Mouse (Mus musculus) urinary bladder, postnatal 0 days (tissue): ENCODE measurements around the gene Wdhd1. TPM values are rescaled to one million over a fixed set of nuclear protein-coding genes. Genes with fewer than 3 reads are reported as not detected.

Experiments
- polyA plus RNA-seq: library from polyadenylated mRNA; unstranded; fragments of >200 nt; fragmentation: Nextera tagmentation; extraction: Ambion mirVana; gene quantifications from 2 replicates; pipeline ENCODE4 v1.2.1, GENCODE M21; 2015

Wdhd1 gene
- polyA plus RNA-seq, result 6.5 and 8.0 TPM in 2 replicates

GRCm38 (mm10) chr14:47276637-47277393, at the start of gene Wdhd1, which contains the start of gene Socs4:
Gene Wdhd1, minus strand, starts transcription at chr14:47276857.
Gene Socs4, plus strand, starts transcription at chr14:47276931.

DNA sequence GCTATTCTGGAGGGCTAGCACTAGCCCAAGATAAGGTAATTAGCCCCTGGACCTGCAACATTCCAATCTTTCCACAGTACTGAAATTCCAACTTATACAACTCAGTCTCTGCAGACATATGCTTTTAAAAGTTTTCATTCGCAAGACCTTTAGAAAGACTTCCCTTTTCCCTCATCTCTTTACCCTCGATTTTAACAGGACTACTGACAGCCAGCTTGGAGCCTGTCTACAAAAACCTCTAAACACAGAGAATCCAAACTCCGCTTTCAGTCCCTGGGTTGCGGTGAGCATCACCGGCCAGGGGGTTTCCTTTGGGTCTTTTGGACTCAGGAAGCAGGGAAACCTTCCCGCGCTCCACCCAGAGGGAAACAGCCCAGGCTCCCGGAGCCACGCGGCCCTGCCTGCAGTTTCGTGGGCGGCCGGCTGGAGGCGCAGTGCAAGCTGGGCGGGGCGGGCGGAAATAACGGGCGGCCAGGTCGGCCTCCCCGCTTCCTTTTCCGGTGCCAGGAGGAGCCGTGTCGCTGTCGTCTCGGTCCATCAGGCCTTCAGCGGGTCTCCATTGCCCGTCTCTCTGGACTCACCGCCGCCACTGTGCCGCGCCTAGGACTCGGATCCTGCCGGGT, 21.2 kb upstream of the Wdhd1 start, which contains the start of gene Mapk1ip1l:
Mapk1ip1l (plus strand) TSS at position 482 of the 623 bp plus-strand sequence.

Other genes with a start within 250 kb of the Wdhd1 start
- 4.7 and 5.4 TPM in 2 replicates for gene Gch1, start 87.4 kb downstream of the Wdhd1 start, polyA plus RNA-seq
- gene Socs4, start 74 bp upstream of the Wdhd1 start, polyA plus RNA-seq, result 1.5 and 2.1 TPM in 2 replicates
- gene Mapk1ip1l, start 21.4 kb upstream of the Wdhd1 start, polyA plus RNA-seq, result 26.6 and 33.0 TPM in 2 replicates
- gene Lgals3, start 90.9 kb upstream of the Wdhd1 start, polyA plus RNA-seq, result 390 and 459 TPM in 2 replicates
- gene Dlgap5, start 141.6 kb upstream of the Wdhd1 start, polyA plus RNA-seq, result 5.7 and 13.2 TPM in 2 replicates
- gene Fbxo34, start 173.6 kb upstream of the Wdhd1 start, polyA plus RNA-seq, result 12.1 and 14.2 TPM in 2 replicates